Mouse (Mus musculus): ENCODE results near the gene Ing3. TPM values are rescaled to one million over a fixed set of nuclear protein-coding genes. Genes with fewer than 3 reads are reported as not detected.

Gene Ing3
- total RNA-seq, 1 experiment from 2014 or later, result 26.9 TPM

DNA sequence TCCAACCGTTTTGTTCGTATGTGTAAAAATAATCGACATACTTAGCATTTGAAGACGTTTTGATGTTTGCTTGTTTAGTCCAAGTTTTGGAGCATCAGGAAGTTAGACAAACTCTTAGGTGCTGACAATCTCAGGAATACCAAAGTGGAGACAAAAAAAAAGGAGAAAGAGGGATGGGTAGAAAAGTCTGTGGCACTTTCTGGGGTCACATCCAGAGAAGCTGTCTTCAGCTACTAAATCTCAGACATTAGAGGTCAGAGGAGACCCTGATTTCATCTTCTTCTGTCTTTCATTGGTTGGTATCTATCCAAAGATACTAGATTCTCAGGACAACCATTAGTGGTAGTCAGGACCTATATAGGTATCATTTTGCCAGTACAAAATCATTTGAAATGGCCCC lies 41.8 kb downstream of the Ing3 start:
- no peak for DNase-seq

DNA sequence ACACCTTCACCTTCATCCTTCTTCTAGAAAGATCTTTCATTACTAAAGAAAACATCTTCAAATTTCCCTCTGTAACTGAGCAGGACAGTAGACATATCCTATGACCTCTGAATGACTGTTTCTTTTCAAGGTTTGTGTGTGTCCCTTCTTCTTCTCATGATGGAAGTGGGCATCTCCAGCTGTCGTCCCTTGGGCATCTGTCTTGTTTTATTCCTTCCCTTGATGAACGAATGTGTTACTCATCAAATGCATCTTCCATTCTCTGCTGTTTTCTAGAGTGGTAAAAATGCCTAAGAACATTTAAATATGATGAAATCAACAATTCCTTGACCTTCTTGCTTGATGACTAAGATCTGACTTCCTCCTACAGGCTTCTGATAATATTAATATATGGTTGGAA lies 43.7 kb downstream of the Ing3 start:
- no peak for DNase-seq

DNA sequence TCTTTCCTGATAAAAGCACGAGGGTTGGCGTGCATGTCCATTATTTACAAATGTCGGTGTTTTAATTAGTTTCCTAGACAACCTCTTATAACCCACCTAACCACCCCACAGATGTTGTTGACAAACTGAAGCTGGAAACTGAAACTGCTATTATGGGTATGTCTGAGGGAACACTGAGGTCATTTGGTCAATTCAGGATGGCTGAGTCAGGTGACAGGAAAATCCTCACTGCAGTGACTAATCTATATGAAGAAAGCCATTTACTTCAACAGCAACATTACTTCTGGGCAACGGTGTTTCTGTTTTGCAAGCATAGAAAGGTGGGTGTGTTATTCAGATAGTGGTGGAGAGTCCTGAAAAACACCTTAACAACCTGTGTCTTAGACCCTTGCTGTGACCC lies 48.8 kb downstream of the Ing3 start:
- DNase-seq, result no peak

DNA sequence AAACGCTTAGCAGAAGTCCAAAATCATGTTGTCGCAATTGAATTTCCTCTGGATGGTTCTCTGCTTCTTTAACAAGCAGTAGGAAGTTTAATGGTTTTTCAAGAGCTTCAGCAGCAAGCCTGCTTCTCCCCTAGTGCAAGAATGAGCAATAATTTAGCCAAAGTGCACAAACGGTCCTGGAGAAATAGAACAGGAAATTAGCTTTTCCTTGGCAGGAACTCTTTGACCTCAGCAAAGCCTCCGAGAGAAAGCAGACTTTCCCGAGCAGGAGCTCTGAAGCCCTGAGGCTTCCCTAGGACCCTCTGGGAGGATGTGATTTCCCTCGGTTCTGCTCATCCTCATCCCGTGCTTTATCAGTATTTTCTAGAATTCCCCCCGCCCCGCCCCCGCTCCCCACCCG lies 49.7 kb downstream of the Ing3 start:
- no peak for DNase-seq

DNA sequence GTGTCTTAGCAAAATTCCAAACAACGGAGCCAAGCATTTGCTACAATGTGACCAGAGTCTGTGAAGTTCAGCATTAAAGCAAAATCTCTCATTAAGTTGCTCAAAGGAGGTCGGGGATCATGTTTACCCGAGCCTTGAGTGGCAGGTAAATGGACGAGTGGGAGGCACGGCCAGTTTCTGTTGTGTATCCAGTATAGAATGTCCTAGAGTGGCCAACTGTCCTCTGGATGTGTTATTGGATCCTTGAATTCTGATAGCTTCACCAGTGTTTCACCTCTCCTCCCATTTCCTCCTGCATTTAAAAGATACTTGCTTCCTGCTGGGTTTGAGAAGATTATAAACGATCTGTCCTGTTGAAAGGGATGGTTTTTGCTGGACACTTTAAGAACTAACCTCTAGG lies 50.7 kb downstream of the Ing3 start:
- no peak for DNase-seq

DNA sequence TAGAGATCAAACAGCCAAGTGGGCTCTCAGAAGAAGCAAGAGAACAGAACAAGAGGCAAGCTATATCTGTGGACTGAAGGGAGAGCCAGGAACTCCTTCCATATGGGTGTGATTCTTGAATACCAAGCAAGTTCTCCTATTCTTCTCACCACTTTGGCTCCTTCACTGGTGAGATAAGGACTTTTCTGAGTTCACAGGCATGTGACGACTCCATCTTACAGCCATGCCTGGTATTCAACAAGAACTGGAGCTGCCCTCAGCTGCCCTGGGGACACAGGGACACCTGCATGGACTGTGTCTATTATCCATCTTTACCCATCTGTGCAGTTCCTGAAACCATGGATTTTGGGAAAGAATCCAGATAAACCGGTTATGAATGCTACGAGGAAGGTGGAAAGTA lies 51.5 kb downstream of the Ing3 start:
- DNase-seq, result no peak

DNA sequence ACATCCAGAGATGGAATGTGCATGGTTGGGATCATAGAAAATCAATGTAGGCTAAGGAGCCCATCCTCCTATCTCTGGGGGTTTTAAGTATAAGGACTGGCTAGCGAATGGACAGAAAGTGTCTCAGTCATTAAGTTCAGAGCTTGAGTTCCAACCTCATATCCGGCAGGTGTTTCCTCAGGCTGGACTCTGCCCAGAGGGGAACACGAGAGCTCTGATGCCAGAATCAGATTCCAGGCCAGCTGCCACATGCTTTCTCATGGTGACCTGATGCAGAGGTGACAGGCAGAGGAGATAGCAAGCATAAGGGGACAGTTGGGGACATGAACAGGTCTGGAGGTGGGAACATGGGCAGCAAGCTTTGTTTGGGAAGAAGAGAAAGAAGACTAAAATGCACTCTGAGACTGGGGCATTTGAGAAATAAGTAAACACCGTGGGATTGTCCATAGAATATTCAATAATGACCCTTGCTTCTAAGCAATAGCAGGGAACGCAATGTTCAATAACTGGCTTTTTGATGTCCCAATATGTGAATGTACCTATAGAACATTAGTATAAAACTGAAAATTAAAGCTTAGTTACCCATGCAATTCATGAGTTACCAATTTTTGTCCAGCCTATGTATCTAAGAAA lies 52.0 kb downstream of the Ing3 start:
- DNase-seq, result peak; percentile 66

DNA sequence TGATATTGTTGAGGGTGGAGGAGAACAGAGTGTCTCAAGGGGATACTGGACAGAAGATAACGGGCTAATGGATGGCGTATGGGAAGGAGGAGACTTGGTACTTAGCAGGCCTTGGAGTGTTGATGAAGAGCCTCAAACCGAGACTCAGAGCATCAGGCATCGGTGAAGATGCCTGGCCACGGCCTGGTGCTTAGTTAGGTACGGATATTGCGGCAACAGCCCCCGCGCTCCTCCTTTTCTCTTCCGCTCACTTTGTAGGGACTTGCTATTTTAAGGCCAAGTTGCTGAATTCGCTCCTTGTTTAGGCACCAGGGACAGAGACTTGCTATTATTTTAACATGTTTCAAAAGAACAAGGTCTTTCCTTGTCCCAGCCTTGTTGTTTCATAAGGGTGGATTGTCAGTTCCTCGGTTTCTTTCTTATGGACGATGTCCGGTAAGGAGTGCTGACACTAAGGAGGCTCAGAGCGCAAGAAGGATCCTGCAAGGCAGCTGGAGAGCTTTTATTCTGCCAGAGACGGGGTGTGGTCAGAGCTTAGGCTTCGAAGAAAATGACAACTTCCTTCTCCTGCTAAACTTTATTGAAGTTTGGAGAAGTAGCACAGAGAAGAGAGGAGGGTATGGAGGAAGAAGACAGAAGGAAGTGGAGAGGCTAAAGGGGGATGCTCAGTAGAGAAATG lies 53.3 kb downstream of the Ing3 start:
- no peak for DNase-seq

DNA sequence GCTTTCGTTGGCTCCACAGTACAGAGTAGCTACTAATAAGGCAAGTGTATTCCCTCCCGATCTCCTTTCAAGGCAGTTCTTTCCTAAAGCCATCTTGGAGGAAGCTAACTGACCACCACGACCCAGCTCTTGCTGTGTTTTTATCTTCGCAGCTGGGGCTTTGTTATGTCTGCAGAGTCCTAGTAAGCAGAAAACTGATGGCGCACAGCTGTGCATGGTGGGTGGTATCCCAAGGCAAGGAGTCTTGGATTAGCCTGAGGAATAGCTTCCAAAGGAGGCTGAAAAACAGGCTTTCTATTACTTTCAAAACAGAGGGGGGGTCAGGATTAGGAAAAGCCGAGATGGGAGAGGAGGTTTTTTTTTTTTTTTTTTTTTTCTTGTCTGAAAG lies 53.8 kb downstream of the Ing3 start:
- DNase-seq, result no peak

DNA sequence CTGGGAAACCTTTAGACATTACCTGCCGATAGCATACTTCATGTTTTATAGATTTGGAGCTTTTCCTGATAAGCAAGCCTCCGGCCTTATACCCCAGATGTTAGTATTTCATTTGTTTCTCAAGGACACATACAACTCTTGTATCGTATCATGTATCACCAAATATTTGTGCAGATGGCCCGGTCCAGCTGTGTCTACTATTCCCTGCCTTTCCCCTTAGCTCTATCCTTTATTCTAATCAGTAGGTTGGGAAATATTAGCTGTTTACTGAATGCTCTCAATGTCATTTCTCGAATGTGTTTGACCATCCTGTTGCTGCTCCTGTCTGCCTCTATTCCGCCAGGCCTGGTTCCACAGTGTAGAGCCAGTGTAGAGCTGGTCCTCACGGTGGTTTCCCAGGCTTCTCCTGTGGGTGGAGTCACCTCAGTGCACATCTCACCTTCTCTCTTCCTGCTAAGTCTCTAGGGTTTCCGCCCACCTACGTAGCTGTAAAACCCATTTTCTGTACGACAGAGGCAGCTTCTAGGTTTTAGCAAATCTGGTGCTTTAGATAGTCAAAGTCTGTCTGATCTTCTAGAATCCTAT lies 54.7 kb downstream of the Ing3 start:
- no peak for DNase-seq

DNA sequence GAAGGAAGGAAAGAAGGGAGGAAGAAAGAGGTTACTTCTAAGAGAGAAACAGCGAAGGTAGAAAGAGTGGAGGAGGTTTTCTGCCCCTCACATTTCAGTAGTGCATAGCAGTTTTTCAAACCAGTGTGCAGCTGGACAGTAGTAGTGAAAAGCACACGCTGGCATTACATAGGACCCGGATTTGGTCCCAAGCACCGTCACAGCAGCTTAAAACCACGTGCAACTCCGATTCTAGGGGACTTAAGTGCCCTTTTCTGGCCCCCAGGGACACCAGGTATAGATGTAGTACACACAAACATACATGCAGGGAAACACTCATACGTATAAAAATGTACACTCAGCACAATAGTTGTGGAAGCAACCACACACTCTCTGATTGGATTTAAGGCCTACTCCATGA lies 59.0 kb downstream of the Ing3 start:
- no peak for DNase-seq

DNA sequence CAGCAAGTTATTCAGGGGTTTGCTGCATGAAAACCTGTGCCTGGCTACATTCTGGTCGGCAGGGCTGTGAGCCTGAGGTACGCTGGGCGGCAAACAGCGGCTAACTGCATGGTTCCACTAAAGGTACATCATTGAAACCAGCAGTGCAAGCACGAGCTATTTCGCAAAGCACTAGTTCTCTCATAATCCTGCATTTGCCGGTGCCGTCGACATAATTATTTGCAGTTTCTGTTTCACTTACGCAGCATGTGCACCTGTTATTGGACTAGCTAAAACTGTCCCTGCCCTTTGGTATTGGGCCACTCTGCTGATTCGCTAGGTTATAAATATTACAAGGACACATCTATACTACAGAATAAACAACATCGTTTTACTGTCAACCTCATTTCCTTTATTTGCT lies 60.9 kb downstream of the Ing3 start:
- no peak for DNase-seq

DNA sequence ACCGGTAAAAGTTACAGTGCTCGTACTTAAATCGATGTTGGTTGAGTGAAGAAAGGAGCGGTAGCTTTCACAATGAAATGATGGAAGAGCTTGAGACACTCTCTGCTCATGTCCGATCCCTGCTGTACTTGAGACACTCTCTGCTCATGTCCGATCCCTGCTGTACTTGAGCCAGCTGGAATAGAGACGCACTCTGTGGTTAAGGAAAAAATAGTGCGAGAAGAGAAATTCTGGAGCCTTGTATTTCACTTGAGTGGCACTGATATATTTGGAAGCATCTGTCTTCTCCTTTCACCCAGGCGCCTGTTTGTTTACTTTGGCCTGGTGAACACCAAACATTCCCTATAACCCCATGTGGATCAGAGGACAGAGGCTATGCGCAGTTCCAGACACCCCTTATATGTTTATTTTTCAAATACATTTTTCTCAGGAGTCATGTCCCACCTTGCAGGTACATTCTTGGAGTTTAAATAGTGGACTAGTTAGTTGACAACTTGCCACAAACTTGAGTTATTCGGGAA lies 61.5 kb downstream of the Ing3 start:
- no peak for DNase-seq

DNA sequence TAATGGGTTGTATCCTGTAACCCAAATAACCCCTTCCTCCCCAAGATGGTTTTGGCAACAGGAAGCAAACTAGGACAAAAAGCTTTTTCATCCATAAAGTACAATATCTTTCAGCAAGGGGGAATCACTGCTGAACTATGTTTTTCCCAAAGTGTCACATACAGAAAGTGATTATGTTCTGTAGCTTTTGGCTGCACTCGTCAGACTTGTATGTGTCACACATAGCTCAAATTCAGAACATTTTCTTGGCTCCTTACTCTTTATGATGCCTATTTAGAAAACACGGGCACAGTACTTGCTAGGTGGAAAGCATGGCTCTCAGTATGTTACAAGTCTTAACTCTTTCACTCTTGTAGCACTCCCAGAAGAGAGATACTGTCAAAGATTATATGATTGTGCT lies 62.2 kb downstream of the Ing3 start:
- no peak for DNase-seq

DNA sequence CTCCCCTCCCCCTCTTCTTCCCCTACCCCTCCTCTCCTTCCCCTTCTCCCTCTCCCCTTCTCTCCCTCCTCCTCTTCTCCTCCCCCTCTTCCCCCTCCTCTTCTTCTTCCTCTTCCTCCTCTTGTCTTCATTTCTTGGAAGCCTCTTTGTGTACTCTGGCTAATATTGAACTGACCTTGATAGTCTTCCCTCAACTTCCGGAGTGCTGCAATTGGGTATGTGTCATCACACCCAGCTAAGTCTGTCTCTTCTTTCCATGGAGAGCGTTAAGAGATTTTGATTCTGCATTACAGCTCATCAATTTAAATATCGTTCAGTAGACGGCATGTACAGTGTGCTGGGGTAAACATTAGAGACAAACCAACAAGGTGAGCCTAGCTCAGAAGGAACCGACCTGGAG lies 62.7 kb downstream of the Ing3 start:
- DNase-seq, result peak; percentile 40

DNA sequence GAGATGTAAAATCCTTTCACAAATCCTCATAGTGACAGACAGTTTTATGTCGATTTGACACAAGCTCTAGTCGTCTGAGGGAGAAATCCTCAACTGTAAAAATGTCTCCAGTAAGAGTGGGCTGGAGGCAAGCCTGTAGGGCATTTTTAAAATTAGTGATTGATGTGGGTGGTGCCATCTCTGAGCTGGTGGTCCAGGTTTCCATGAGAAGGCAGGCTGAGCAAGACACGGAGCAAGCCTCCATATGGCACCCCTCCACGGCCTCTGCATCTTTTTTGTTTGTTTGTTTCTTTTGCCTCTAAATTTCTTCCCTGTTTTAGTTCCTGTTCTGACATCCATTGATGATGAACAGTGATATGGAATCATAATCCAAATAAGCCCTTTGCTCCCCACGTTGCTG lies 63.1 kb downstream of the Ing3 start:
- no peak for DNase-seq

DNA sequence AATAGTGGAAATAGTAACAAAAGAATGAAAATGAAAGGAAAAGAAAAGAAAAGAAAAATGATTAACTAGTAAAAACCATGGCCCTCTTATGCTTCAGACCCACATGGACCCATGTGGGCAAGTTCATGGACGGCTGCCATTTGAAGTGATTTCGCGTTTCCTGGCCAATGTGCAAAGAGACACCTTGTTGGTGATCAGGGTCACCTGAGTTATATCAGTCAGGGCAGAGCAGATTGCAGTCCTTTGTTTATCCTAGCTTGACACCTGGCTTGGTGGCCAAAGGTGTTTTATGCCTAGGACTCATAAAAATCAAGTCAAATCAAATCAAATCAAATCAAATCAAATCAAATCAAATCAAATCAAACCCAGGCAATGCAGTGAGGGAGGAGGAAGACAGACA lies 64.0 kb downstream of the Ing3 start:
- no peak for DNase-seq

DNA sequence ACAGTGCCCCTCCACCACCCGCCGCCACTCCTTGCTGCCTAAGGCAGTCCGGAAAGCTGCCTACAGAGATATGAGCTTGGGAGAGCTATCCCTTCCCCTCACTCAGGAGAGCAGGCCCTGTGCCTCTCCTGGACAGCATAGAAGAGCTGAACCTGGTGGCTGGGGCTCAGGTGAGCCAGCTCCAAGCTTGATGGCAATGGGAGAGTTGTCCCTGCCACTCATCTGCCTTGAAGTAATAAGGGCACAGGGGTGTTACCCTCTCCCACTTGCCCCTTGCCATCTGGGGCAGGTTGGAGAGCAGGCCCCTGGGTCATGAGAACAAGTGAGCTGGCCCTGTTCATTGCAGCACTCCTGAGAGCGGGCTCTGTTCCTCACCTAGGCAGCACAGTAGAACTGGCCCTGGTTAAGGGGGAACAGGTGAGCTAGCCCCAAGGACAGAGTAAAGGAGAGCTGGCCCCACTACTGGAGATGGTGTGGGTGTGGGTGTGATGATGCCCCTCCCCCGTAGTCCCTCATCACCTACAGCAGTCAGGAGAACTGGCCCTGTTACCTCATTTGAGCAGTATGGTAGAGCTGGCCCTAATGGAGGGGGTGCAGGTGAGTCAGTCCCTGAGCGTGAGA lies 65.0 kb downstream of the Ing3 start:
- no peak for DNase-seq

DNA sequence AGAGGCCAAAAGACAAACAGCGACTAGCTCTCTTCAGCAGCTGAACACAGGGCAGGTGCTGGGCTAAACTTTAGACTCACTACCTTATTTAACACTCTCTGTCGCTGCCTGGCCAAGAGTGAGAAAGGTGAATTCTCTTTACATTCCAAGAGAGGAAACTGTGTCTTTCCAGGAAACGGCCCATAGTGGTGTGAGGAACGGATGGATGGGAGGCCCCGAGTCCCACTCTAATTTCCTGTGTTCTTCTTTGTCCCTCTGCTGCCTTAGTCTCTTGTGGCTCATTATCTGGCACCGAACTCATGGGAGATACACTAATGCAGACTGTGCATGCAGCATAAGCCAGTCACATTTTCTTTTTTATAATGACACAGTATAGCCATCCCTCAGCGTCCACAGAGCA lies 68.3 kb downstream of the Ing3 start:
- no peak for DNase-seq

DNA sequence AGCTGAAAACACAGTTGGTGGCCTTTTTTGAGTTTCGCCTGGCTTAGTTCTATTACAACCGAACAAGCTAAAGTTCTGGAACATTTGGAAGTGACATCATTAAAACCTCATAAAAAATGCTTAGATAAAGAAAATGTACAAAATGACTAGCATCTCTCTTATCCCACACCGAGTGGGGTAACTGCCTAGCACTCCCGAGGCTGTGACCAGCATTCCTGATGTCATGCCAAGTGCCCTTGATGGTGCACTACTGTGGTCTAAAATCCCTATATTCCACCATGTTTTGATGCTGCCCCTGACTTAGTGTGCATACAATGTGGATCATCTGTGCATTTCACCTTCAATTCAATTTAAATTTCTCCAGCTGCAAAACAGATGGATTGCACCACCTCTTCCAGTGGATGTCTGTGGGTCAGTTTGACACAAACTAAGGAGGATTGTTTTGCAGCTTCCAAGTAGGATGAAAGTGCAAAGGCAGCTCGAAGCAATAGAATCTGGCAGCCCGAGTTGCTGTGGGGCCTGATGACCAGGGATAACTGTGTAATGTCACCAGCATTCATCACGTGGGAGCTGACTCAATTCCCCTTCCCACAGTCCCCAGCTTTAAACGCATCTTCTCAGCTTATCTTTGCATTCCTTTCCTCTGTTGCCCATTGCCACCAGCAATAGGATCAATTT lies 69.5 kb downstream of the Ing3 start:
- no peak for DNase-seq

DNA sequence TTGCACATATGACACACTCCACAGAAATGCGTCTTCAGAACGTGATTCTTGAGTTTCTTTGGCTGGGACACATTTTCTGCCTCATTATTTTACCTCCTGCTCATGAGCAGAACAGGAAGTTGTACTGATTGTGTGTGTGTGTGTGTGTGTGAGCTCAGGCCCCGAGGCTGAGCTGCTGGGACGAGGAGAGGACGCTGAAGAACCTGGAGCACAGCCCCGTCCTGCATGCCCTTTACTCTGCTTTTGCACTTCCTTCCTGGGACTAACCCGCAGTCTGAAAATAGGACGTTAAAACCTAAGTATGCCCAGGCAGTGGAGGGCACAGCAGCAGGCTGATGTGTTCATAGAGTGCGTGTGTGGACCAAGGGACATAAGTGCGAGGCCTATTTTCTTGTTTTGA lies 70.3 kb downstream of the Ing3 start:
- peak; percentile 43 for DNase-seq

DNA sequence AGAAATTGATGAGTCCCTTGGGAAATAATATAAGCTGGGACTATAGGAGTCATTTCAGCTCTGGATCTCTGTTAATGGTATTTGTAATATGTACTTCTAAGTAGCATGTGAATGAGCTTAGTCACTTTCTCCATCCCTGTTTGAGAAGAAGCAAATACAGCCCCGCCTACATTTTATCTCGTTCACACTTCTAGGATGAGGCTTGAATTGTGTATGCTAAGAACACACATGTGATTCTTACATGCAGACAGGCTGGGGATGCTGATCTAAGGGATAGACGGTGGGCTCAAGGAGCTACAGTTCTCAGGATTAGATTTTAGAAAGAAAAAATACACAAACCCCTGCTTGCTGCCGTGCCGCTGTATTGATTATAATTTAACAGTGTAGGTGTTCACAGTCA lies 71.3 kb downstream of the Ing3 start:
- DNase-seq, result no peak

DNA sequence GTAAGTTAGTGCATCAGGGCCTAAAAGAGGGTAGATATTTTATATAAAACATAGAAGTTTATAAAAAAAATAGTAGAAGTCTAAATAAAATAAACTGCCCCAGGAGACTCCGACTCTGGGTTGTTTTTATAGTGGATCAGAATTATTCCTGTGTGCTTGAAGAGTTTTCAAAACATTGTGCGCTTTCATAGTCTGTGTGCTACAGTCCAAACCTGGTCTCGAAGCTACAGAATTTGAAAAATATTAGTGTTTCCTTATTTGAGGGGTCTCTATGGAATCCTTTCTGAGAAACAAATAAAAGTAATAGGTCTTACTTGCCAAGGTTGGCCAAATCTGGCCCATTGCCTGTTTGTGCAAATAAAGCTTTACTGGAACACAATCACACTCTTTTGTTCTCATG lies 71.9 kb downstream of the Ing3 start:
- no peak for DNase-seq
